Mouse (Mus musculus) intestine, embryonic 14.5 days (tissue): ENCODE measurements around the gene Cyren. TPM values are rescaled to one million over a fixed set of nuclear protein-coding genes. Genes with fewer than 3 reads are reported as not detected.

ENCODE experiments used
- ATAC-seq: fragments of 200-750 bp; cut with Nextera tagmentation; replicated peaks from 2 replicates; pipeline ENCODE4 v1.8.0; 2017; ENCODE audit warnings: low read depth, moderate number of reproducible peaks, moderate TSS enrichment, moderate library complexity; ENCODE audit not compliant: low FRiP score, low TSS enrichment
- DNase-seq: peaks from one replicate; pipeline ENCODE4 v3.0.0-alpha.2; 2018; ENCODE audit warnings: low spot score
- H3K27ac ChIP-seq: fragments of 300-500 bp; sonication (generic); 2 replicates; pipeline ENCODE4 v1.5.1; 2014; ENCODE audit warnings: low read depth, mild to moderate bottlenecking, control low read depth
- H3K27me3 ChIP-seq: fragments of 300-500 bp; sonication (generic); replicated peaks from 2 replicates; pipeline ENCODE4 v1.6.1; 2014; ENCODE audit warnings: low read length, control low read depth; ENCODE audit not compliant: control insufficient read depth, insufficient read depth
- H3K36me3 ChIP-seq: fragments of 300-500 bp; sonication (generic); 2 replicates; pipeline ENCODE4 v1.6.1; 2014; ENCODE audit warnings: low read length, control low read depth; ENCODE audit not compliant: control insufficient read depth, insufficient read depth
- H3K4me1 ChIP-seq: fragments of 300-500 bp; sonication (generic); replicated peaks from 2 replicates; pipeline ENCODE4 v1.6.1; 2014; ENCODE audit warnings: low read length, control low read depth, mixed read lengths; ENCODE audit not compliant: control insufficient read depth, insufficient read depth
- H3K4me2 ChIP-seq: fragments of 300-500 bp; sonication (generic); 2 replicates; pipeline ENCODE4 v1.6.1; 2014; ENCODE audit warnings: low read length
- H3K4me3 ChIP-seq: fragments of 300-500 bp; sonication (generic); 2 replicates; pipeline ENCODE4 v1.5.1; 2014; ENCODE audit warnings: low read depth, low read length, control low read depth, mixed read lengths
- H3K9ac ChIP-seq: fragments of 300-500 bp; sonication (generic); 2 replicates; pipeline ENCODE4 v1.6.1; 2014; ENCODE audit warnings: mild to moderate bottlenecking, low read length
- H3K9me3 ChIP-seq: fragments of 300-500 bp; sonication (generic); 2 replicates; pipeline ENCODE4 v1.6.1; 2016; ENCODE audit warnings: low read length, control low read depth; ENCODE audit not compliant: control insufficient read depth
- WGBS: fragments of 180-500 bp; shearing (Covaris S2); extraction: QIAGEN DNeasy Blood & Tissue Kit; methylation state at CpG from one replicate; pipeline ENCODE4 v1.1.7; 2014; 5-methylcytosine and 5-hydroxymethylcytosine counted together
- polyA plus RNA-seq: library from polyadenylated mRNA; unstranded; fragments of >200 nt; fragmentation: Nextera tagmentation; extraction: Ambion mirVana; gene quantifications from 2 replicates; pipeline ENCODE4 v1.2.1, GENCODE M21; 2014

Cyren gene
- polyA plus RNA-seq, 1 experiment from 2014 or later: 9.7 TPM

GRCm38 (mm10) chr6:34887131-34887850, 9.4 kb upstream of the Cyren start:
- no peaks in the 10 kb centered on the region for H3K9me3 ChIP-seq
- no peaks in the 10 kb centered on the region for H3K27me3 ChIP-seq
- H3K4me3 ChIP-seq: no peak overlapping the region
- H3K4me2 ChIP-seq: no peak overlapping the region
- no peak overlapping the region for H3K27ac ChIP-seq
- 80% methylated on average over 6 of the region's 6 CpGs for WGBS
- H3K9ac ChIP-seq: no peak overlapping the region
- no peaks in the 10 kb centered on the region for H3K4me1 ChIP-seq
- no peak for ATAC-seq
- no peak for DNase-seq
- peaks cover 43% of the 10 kb centered on the region for H3K36me3 ChIP-seq

GRCm38 (mm10) chr6:34884724-34885123, 6.9 kb upstream of the Cyren start:
- 74% methylated on average over 7 of the region's 7 CpGs for whole genome bisulfite sequencing
- Histone ChIP-seq H3K4me3 (no peak overlapping the region), H3K27me3 (no peaks in the 10 kb centered on the region), H3K36me3 (peaks cover 44% of the 10 kb centered on the region), H3K27ac (no peak overlapping the region), H3K9ac (no peak overlapping the region), H3K4me1 (no peaks in the 10 kb centered on the region), H3K9me3 (no peaks in the 10 kb centered on the region), H3K4me2 (no peak overlapping the region)
- ATAC-seq (no peak), DNase-seq (no peak)

DNA sequence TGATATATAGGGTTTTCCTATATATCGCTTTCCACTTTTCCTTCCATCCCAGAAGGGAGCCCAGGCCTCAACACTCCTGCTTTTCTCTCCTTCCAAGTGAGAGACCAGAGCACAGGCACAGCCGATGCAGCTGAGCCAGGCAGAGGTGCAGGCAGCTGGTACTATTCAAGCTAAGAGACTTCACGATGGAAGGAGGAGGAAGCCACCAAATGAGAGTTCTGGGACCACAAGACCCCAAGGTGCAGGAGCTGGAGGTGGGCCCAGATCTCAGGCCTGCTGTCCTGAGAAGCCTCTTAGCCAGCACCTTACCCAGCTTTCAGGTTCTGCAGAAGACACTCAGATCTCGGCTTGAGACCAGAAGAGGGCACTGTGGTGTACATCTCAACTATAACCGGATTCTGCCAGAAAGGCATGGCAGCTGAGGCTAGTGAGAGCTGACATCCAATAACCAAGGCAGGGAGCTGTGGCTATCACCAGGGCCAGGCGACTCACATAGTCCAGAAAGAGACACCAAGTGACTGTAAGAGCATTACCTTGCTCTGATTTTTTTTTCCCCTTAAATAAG, 2.1 kb upstream of the Cyren start:
- H3K4me3 ChIP-seq: no peak overlapping the region
- ATAC-seq: no peak
- no peak overlapping the region for H3K9ac ChIP-seq
- H3K27me3 ChIP-seq: no peaks in the 10 kb centered on the region
- no peaks in the 10 kb centered on the region for H3K9me3 ChIP-seq
- WGBS: 49% methylated on average over 6 of the region's 6 CpGs
- no peak overlapping the region for H3K27ac ChIP-seq
- peaks cover 20% of the 10 kb centered on the region; the same call in 1 of the 2 replicates for H3K4me1 ChIP-seq
- peaks cover 23% of the 10 kb centered on the region; the same call in 1 of the 2 replicates for H3K36me3 ChIP-seq
- DNase-seq: no peak
- H3K4me2 ChIP-seq: no peak overlapping the region

- DNase-seq (no peak), ATAC-seq (no peak)
- H3K4me3 ChIP-seq: no peak overlapping the region
- no peak overlapping the region for H3K4me2 ChIP-seq
- peaks cover 20% of the 10 kb centered on the region; the same call in 1 of the 2 replicates for H3K4me1 ChIP-seq
- no peak overlapping the region for H3K9ac ChIP-seq
- peaks cover 20% of the 10 kb centered on the region; the same call in 1 of the 2 replicates for H3K36me3 ChIP-seq
- no peaks in the 10 kb centered on the region for H3K27me3 ChIP-seq
- H3K9me3 ChIP-seq: no peaks in the 10 kb centered on the region
- 83% methylated on average over 16 of the region's 16 CpGs for WGBS
- H3K27ac ChIP-seq: no peak overlapping the region
Observed at GRCm38 (mm10) chr6:34879101-34879740, 1.4 kb upstream of the Cyren start.

DNA sequence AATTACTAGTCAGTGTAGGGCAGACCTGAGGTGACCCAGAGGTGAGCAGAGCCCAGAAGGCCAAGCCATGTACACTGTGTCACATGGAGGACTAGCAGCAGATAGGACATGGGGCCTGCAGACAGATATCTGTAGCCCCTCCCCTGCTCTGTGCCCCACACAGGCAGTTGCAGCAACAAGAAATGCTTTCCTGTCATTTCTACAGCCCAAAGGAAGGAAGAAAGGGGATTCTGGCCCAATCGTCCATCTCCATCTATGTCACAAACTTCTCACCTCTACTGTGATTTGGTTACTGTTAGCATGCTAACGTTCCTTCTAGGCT, 1.1 kb downstream of the Cyren start:
- peak overlapping the region; percentile 61; the same call in 1 of the 2 replicates for H3K4me3 ChIP-seq
- peak overlapping the region; percentile 60 for H3K4me2 ChIP-seq
- H3K9ac ChIP-seq: peak overlapping the region; percentile 80
- peaks cover 20% of the 10 kb centered on the region; the same call in 1 of the 2 replicates for H3K4me1 ChIP-seq
- ATAC-seq: 0 out of 2 replicates have a peak, but pooled peaks have one; percentile 21
- no peaks in the 10 kb centered on the region for H3K9me3 ChIP-seq
- H3K36me3 ChIP-seq: peaks cover 18% of the 10 kb centered on the region
- no peak for DNase-seq
- WGBS: 13% methylated on average over 2 of the region's 2 CpGs
- H3K27me3 ChIP-seq: no peaks in the 10 kb centered on the region
- peak overlapping the region; percentile 86; the same call in 1 of the 2 replicates for H3K27ac ChIP-seq

- DNase-seq (no peak), ATAC-seq (no peak)
- Histone ChIP-seq H3K4me2 (peak overlapping the region; percentile 60), H3K4me1 (peaks cover 20% of the 10 kb centered on the region; the same call in 1 of the 2 replicates), H3K36me3 (peaks cover 15% of the 10 kb centered on the region), H3K4me3 (no peak overlapping the region), H3K27ac (no peak overlapping the region), H3K9me3 (no peaks in the 10 kb centered on the region), H3K27me3 (no peaks in the 10 kb centered on the region), H3K9ac (no peak overlapping the region)
- WGBS: 51% methylated on average over 12 of the region's 12 CpGs
Observed at GRCm38 (mm10) chr6:34875966-34876834, 1.7 kb downstream of the Cyren start.

GRCm38 (mm10) chr6:34875268-34875761, 2.5 kb downstream of the Cyren start:
- Histone ChIP-seq H3K9me3 (no peaks in the 10 kb centered on the region), H3K27me3 (no peaks in the 10 kb centered on the region), H3K36me3 (peaks cover 6% of the 10 kb centered on the region), H3K27ac (no peak overlapping the region), H3K4me1 (peaks cover 20% of the 10 kb centered on the region; the same call in 1 of the 2 replicates), H3K4me3 (no peak overlapping the region), H3K9ac (no peak overlapping the region), H3K4me2 (no peak overlapping the region)
- ATAC-seq: no peak
- no peak for DNase-seq
- 85% methylated on average over 15 of the region's 15 CpGs for WGBS
